ENCODE assay signal across 8 mouse cellular contexts in genomic region chr8:125461504-125461903, GRCm38 (mm10).
DNase-seq lines count a peak whose midpoint lies in the region; ATAC-seq lines count a peak whose summit lies in the region.

No protein-coding gene starts in this region.

- no peak overlapping the region for H3K4me2 ChIP-seq in liver, embryonic 13.5 days

- 0 out of 2 replicates have a peak, but pooled peaks have one; percentile 36 for ATAC-seq in liver, embryonic 13.5 days (ENCODE audit: low read depth)

- H3K4me3 ChIP-seq in liver, embryonic 13.5 days (replicated peaks) = no peak overlapping the region
- H3K4me3 ChIP-seq in brown adipose tissue, adult 24 weeks (ENCODE audit: insufficient read depth, low read depth, low read length) = no peak overlapping the region

- DNase-seq in liver, embryonic 13.5 days = no peak
- no peak for DNase-seq in liver
- peak; percentile 19 to 56 for DNase-seq in kidney, postnatal 25 days
- peak; percentile 62 to 64 for DNase-seq in spleen, postnatal 36 days (ENCODE audit: low spot score in 2 of 2)
- no peak for DNase-seq in left cerebral cortex, adult 11 months (ENCODE audit: low spot score)
- no peak for DNase-seq in gastrocnemius, postnatal 14 days
- no peak for DNase-seq in testis, postnatal 10 days (ENCODE audit: low spot score)

- no peak overlapping the region for H3K9ac ChIP-seq in liver, embryonic 13.5 days

- H3K9me3 ChIP-seq in liver, embryonic 13.5 days (replicated peaks) = no peaks in the 10 kb centered on the region

- H3K27me3 ChIP-seq in liver, embryonic 13.5 days = no peaks in the 10 kb centered on the region

- WGBS in liver, embryonic 13.5 days (ENCODE audit: insufficient replicate concordance) = 69% methylated on average over 1 of the region's 1 CpGs

- H3K27ac ChIP-seq in liver, embryonic 13.5 days = no peak overlapping the region
- H3K27ac ChIP-seq in brown adipose tissue, adult 24 weeks (replicated peaks; ENCODE audit: low read depth, low read length) = 0 out of 2 replicates have a peak overlapping the region, but pooled peaks have one; percentile 12

- H3K4me1 ChIP-seq in liver, embryonic 13.5 days (replicated peaks) = no peaks in the 10 kb centered on the region; the same call in 1 of the 2 replicates
- peaks cover 5% of the 10 kb centered on the region; the same call in 1 of the 2 replicates for H3K4me1 ChIP-seq in brown adipose tissue, adult 24 weeks (ENCODE audit: control insufficient read depth, insufficient read depth, insufficient read length, low read length)

- H3K36me3 ChIP-seq in liver, embryonic 13.5 days = no peaks in the 10 kb centered on the region

- intact Hi-C loops in gastrocnemius, postnatal 14 days (cut with DNase I; ENCODE audit: low total_unique reads) = no loop called here

Comparison
In these comparisons a context has a peak if more than half of its experiments do, and no peak if none do; other contexts are left out.
1. DNase-seq: peak in kidney, postnatal 25 days (2 of 2) and spleen, postnatal 36 days (2 of 2); none in liver, embryonic 13.5 days (single experiment), liver (single experiment), left cerebral cortex, adult 11 months (single experiment), gastrocnemius, postnatal 14 days (single experiment) and testis, postnatal 10 days (single experiment).